Mouse (Mus musculus): ENCODE measurements around the gene Tmem120b. TPM values are rescaled to one million over a fixed set of nuclear protein-coding genes. Genes with fewer than 3 reads are reported as not detected.

Gene Tmem120b
- total RNA-seq (2014; rRNA removed), result 2.7 and 3.4 TPM in 2 replicates
- 2.0 and 3.8 TPM in 2 replicates for polyA plus RNA-seq (2012; rRNA removed)

DNA sequence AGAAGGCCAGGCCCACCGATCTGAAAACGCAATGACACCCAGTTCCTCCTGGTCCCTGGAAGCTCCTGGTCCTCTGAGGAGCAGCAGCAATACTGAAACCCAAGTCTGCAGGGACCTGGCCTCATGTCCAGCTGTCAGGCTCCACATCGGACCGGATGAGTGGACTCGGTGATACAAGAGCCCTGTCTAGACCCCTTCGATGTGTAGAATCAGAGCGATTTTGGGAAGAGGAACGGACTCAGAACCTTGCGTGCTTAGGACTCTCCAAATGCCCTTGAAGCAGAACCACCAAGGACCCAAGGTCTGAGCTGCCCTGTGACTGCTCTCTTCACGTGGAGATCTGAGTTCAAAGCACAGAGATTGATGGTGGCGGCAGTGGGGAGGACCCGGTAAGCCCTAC is at the start of gene Tmem120b:
Tmem120b (plus strand) TSS at position 301 of the 400 bp plus-strand sequence.
- Histone ChIP-seq H3K27me3 (ENCODE audit: control insufficient read depth, insufficient read depth, low read length) (no peaks in the 10 kb centered on the region), H3K79me2 (ENCODE audit: control insufficient read depth, insufficient read depth, low read length) (no peaks in the 10 kb centered on the region), H3K36me3 (ENCODE audit: control insufficient read depth, insufficient read depth, low read length) (no peaks in the 10 kb centered on the region), H3K4me3 (ENCODE audit: insufficient read depth, low read depth, low read length) (no peak within 1 kb of the TSS), H3K27ac (replicated peaks; ENCODE audit: insufficient read depth, low read depth, low read length) (no peak within 1 kb of the TSS), H3K4me1 (ENCODE audit: control insufficient read depth, insufficient read depth, low read length) (0 out of 2 replicates have a peak, but pooled peaks cover 4% of the 10 kb centered on the region), H3K9ac (ENCODE audit: low read depth, low read length) (no peak within 1 kb of the TSS)
- TF ChIP-seq CTCF (IDR thresholded peaks at IDR 0.05; ENCODE audit: low read depth, low read length), result no peak
- TF ChIP-seq POLR2A (IDR thresholded peaks at IDR 0.05; ENCODE audit: extremely low read depth, insufficient read depth, low read length), result no peak
- WGBS, result 88% methylated on average over 12 of the region's 12 CpGs
- DNase-seq (ENCODE audit: extremely low read depth, low read depth, low spot score), result no peak

DNA sequence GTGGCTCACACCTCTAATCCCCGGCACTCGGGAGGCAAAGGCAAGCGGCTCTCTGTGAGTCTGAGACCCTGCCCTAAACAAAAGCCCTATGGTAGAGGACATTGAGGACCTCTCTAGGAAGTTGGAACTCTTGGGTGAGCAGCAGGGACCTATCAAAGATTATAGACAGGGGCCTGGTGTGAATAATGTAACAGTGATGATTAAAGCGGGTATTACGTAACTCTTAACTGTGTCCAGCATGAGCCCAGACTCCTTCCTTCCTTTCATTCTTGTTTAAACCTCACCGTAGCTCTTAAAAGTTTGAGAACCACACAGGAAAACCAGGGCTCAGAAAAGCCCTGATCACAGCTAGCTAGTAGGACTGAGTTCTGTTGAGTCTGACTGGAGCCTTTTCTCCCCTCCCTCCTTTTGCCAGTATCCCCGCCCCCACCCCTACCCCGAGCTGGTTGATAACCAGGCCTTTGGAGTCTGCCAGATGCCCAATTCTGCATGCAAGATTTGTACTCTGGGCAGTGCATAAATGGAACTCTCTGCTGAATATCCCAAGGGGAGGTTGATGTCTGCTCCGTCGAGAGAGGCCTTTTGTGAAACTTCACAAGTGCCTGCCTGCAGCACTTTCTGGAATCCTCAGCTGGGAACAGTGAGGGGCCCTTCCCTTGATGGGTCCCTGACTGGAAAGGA is 48.7 kb upstream of the Tmem120b start:
- H3K4me1 ChIP-seq (ENCODE audit: control insufficient read depth, insufficient read depth, low read length), result peaks cover 46% of the 10 kb centered on the region
- H3K27ac ChIP-seq (replicated peaks; ENCODE audit: insufficient read depth, low read depth, low read length), result peak overlapping the region; percentile 45
- TF ChIP-seq CTCF (IDR thresholded peaks at IDR 0.05; ENCODE audit: low read depth, low read length) (no peak), POLR2A (IDR thresholded peaks at IDR 0.05; ENCODE audit: extremely low read depth, insufficient read depth, low read length) (no peak)

GRCm38 (mm10) chr5:123020426-123020825 is 47.8 kb upstream of the Tmem120b start:
- Histone ChIP-seq H3K36me3 (ENCODE audit: control insufficient read depth, insufficient read depth, low read length) (no peaks in the 10 kb centered on the region), H3K79me2 (ENCODE audit: control insufficient read depth, insufficient read depth, low read length) (peaks cover 24% of the 10 kb centered on the region; the same call in 1 of the 2 replicates), H3K4me3 (ENCODE audit: insufficient read depth, low read depth, low read length) (no peak overlapping the region), H3K9ac (ENCODE audit: low read depth, low read length) (no peak overlapping the region), H3K27me3 (ENCODE audit: control insufficient read depth, insufficient read depth, low read length) (no peaks in the 10 kb centered on the region), H3K4me1 (ENCODE audit: control insufficient read depth, insufficient read depth, low read length) (peaks cover 46% of the 10 kb centered on the region), H3K27ac (replicated peaks; ENCODE audit: insufficient read depth, low read depth, low read length) (0 out of 2 replicates have a peak overlapping the region, but pooled peaks have one; percentile 45)
- TF ChIP-seq POLR2A (IDR thresholded peaks at IDR 0.05; ENCODE audit: extremely low read depth, insufficient read depth, low read length), result no peak
- TF ChIP-seq CTCF (IDR thresholded peaks at IDR 0.05; ENCODE audit: low read depth, low read length), result no peak
- DNase-seq (ENCODE audit: extremely low read depth, low read depth, low spot score), result peak; percentile 83
- WGBS, result 26% methylated on average over 5 of the region's 5 CpGs

More for the DNA sequence above, 48.7 kb upstream of the Tmem120b start:
- peak; percentile 54 for DNase-seq (ENCODE audit: extremely low read depth, low read depth, low spot score)
- Histone ChIP-seq H3K27me3 (ENCODE audit: control insufficient read depth, insufficient read depth, low read length) (no peaks in the 10 kb centered on the region), H3K4me3 (ENCODE audit: insufficient read depth, low read depth, low read length) (no peak overlapping the region), H3K79me2 (ENCODE audit: control insufficient read depth, insufficient read depth, low read length) (peaks cover 24% of the 10 kb centered on the region; the same call in 1 of the 2 replicates), H3K9ac (ENCODE audit: low read depth, low read length) (no peak overlapping the region), H3K36me3 (ENCODE audit: control insufficient read depth, insufficient read depth, low read length) (no peaks in the 10 kb centered on the region)
- 39% methylated on average over 10 of the region's 10 CpGs for WGBS

- no peaks in the 10 kb centered on the region for H3K27me3 ChIP-seq (ENCODE audit: control insufficient read depth, insufficient read depth, low read length)
- TF ChIP-seq CTCF (IDR thresholded peaks at IDR 0.05; ENCODE audit: low read depth, low read length) (no peak), POLR2A (IDR thresholded peaks at IDR 0.05; ENCODE audit: extremely low read depth, insufficient read depth, low read length) (no peak)
- H3K27ac ChIP-seq (replicated peaks; ENCODE audit: insufficient read depth, low read depth, low read length), result no peak overlapping the region
- H3K4me1 ChIP-seq (ENCODE audit: control insufficient read depth, insufficient read depth, low read length), result peaks cover 39% of the 10 kb centered on the region
- H3K79me2 ChIP-seq (ENCODE audit: control insufficient read depth, insufficient read depth, low read length), result peaks cover 18% of the 10 kb centered on the region; the same call in 1 of the 2 replicates
- 76% methylated on average over 7 of the region's 7 CpGs for WGBS
- DNase-seq (ENCODE audit: extremely low read depth, low read depth, low spot score), result no peak
- no peak overlapping the region for H3K4me3 ChIP-seq (ENCODE audit: insufficient read depth, low read depth, low read length)
- H3K9ac ChIP-seq (ENCODE audit: low read depth, low read length), result no peak overlapping the region
- H3K36me3 ChIP-seq (ENCODE audit: control insufficient read depth, insufficient read depth, low read length), result no peaks in the 10 kb centered on the region
Measured at GRCm38 (mm10) chr5:123021438-123021837, 46.8 kb upstream of the Tmem120b start.

DNA sequence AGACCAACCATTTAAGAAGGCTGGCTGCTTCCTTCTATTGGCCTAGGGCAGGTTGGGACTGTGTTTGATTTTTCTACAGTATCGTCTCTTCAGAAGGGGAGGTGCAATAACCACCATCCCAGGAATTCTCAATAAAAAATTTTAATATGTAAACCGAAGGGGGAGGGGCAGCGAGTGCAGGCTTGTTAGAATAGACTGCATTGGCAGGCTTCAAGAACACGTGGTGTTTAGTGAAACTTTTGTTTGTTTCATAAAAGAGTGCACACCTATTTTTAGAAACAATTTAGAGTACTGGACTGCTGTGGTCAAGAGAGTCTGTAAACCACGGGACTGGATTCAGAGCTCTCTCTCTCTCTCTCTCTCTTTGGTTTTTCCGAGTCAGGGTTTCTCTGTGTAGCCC is 45.2 kb upstream of the Tmem120b start:
- no peaks in the 10 kb centered on the region for H3K36me3 ChIP-seq (ENCODE audit: control insufficient read depth, insufficient read depth, low read length)
- peaks cover 29% of the 10 kb centered on the region for H3K4me1 ChIP-seq (ENCODE audit: control insufficient read depth, insufficient read depth, low read length)
- H3K4me3 ChIP-seq (ENCODE audit: insufficient read depth, low read depth, low read length), result no peak overlapping the region
- H3K79me2 ChIP-seq (ENCODE audit: control insufficient read depth, insufficient read depth, low read length), result peaks cover 9% of the 10 kb centered on the region; the same call in 1 of the 2 replicates
- TF ChIP-seq POLR2A (IDR thresholded peaks at IDR 0.05; ENCODE audit: extremely low read depth, insufficient read depth, low read length) (no peak), CTCF (IDR thresholded peaks at IDR 0.05; ENCODE audit: low read depth, low read length) (no peak)
- DNase-seq (ENCODE audit: extremely low read depth, low read depth, low spot score), result peak; percentile 90
- peak overlapping the region; percentile 91 for H3K27ac ChIP-seq (replicated peaks; ENCODE audit: insufficient read depth, low read depth, low read length)
- H3K9ac ChIP-seq (ENCODE audit: low read depth, low read length), result peak overlapping the region; percentile 41; the same call in 1 of the 2 replicates
- WGBS, result 24% methylated on average over 6 of the region's 6 CpGs
- H3K27me3 ChIP-seq (ENCODE audit: control insufficient read depth, insufficient read depth, low read length), result no peaks in the 10 kb centered on the region

DNA sequence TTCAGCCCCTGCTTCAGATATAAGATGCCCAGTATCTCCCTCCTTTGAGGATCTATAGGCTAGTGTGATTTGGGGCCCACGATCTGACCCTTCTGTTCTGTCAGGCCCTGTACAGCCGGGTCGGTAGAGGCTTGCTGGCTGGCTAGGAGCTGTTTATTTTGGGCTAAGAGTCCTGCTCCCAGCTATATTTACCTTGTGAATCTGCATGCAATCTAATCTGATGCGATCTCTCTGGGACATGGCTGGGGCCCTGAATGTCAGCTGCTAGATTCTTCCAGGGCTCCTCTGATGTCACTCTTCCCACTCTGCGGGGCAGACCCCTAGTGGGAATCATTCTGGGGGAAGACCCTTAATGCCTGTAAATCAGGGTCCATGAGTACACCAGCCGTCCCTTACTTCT is 43.9 kb upstream of the Tmem120b start:
- no peaks in the 10 kb centered on the region for H3K27me3 ChIP-seq (ENCODE audit: control insufficient read depth, insufficient read depth, low read length)
- peak overlapping the region; percentile 55 for H3K27ac ChIP-seq (replicated peaks; ENCODE audit: insufficient read depth, low read depth, low read length)
- WGBS, result 38% methylated on average over 6 of the region's 6 CpGs
- DNase-seq (ENCODE audit: extremely low read depth, low read depth, low spot score), result peak; percentile 66
- peaks cover 2% of the 10 kb centered on the region; the same call in 1 of the 2 replicates for H3K79me2 ChIP-seq (ENCODE audit: control insufficient read depth, insufficient read depth, low read length)
- peak overlapping the region; percentile 24; the same call in 1 of the 2 replicates for H3K9ac ChIP-seq (ENCODE audit: low read depth, low read length)
- TF ChIP-seq CTCF (IDR thresholded peaks at IDR 0.05; ENCODE audit: low read depth, low read length) (no peak), POLR2A (IDR thresholded peaks at IDR 0.05; ENCODE audit: extremely low read depth, insufficient read depth, low read length) (no peak)
- H3K36me3 ChIP-seq (ENCODE audit: control insufficient read depth, insufficient read depth, low read length), result no peaks in the 10 kb centered on the region
- no peak overlapping the region for H3K4me3 ChIP-seq (ENCODE audit: insufficient read depth, low read depth, low read length)
- H3K4me1 ChIP-seq (ENCODE audit: control insufficient read depth, insufficient read depth, low read length), result peaks cover 20% of the 10 kb centered on the region
